Mouse (Mus musculus) embryonic facial prominence, embryonic 14.5 days (tissue): ENCODE results near the gene Fam117a. TPM values are rescaled to one million over a fixed set of nuclear protein-coding genes. Genes with fewer than 3 reads are reported as not detected.
A peak's percentile ranks its signal among the peaks of the same experiment; 100 is the strongest.
"Not testable (repeated sequence)": the region's sequence is repeated elsewhere in the genome, so short reads cannot be mapped to it uniquely, and the experiment has no call there.

Experiments
- ATAC-seq: fragments of 200-750 bp; cut with Nextera tagmentation; 2 replicates; pipeline ENCODE4 v1.8.0; 2017; ENCODE audit warnings: low read depth, moderate number of reproducible peaks, moderate TSS enrichment
- DNase-seq: peaks from one replicate; pipeline ENCODE4 v3.0.0-alpha.2; 2015; ENCODE audit warnings: low spot score
- H3K27ac ChIP-seq: fragments of 300-500 bp; sonication (generic); replicated peaks from 2 replicates; pipeline ENCODE4 v1.5.1; 2014; ENCODE audit warnings: low read depth, mild to moderate bottlenecking, low read length, moderate library complexity
- H3K27me3 ChIP-seq: fragments of 300-500 bp; sonication (generic); replicated peaks from 2 replicates; pipeline ENCODE4 v1.6.1; 2014; ENCODE audit warnings: low read length; ENCODE audit not compliant: control insufficient read depth, insufficient read depth
- H3K36me3 ChIP-seq: fragments of 300-500 bp; sonication (generic); 2 replicates; pipeline ENCODE4 v1.6.1; 2014; ENCODE audit warnings: low read length, mixed read lengths; ENCODE audit not compliant: control insufficient read depth, insufficient read depth
- H3K4me1 ChIP-seq: fragments of 300-500 bp; sonication (generic); 2 replicates; pipeline ENCODE4 v1.6.1; 2014; ENCODE audit warnings: antibody characterized with exemption, low read length; ENCODE audit not compliant: control insufficient read depth, insufficient read depth
- H3K4me2 ChIP-seq: fragments of 300-500 bp; sonication (generic); 2 replicates; pipeline ENCODE4 v1.6.1; 2014; ENCODE audit warnings: low read depth, mild to moderate bottlenecking, low read length, moderate library complexity, mixed read lengths
- H3K4me3 ChIP-seq: fragments of 300-500 bp; sonication (generic); 2 replicates; pipeline ENCODE4 v1.5.1; 2014; ENCODE audit warnings: low read depth, mild to moderate bottlenecking, low read length
- H3K9ac ChIP-seq: fragments of 300-500 bp; sonication (generic); 2 replicates; pipeline ENCODE4 v1.6.1; 2014; ENCODE audit warnings: low read depth, mild to moderate bottlenecking, low read length, moderate library complexity, mixed read lengths
- H3K9me3 ChIP-seq: fragments of 300-500 bp; sonication (generic); 2 replicates; pipeline ENCODE4 v1.6.1; 2016; ENCODE audit warnings: low read length; ENCODE audit not compliant: control insufficient read depth
- WGBS: fragments of 180-500 bp; shearing (Covaris S2); extraction: QIAGEN DNeasy Blood & Tissue Kit; methylation state at CpG from one replicate; pipeline ENCODE4 v1.1.7; 2014; 5-methylcytosine and 5-hydroxymethylcytosine counted together
- polyA plus RNA-seq: library from polyadenylated mRNA; unstranded; fragments of >200 nt; fragmentation: Nextera tagmentation; extraction: Ambion mirVana; gene quantifications from 2 replicates; pipeline ENCODE4 v1.2.1, GENCODE M21; 2014

Fam117a gene
- polyA plus RNA-seq, 1 experiment from 2014 or later: 15.5 TPM

- no peak overlapping the region for H3K4me2 ChIP-seq
- 54% methylated on average over 14 of the region's 14 CpGs for WGBS
- DNase-seq: peak; percentile 56
These were observed 61.3 kb downstream of the Fam117a start for GRCm38 (mm10) chr11:95397843-95398835.

GRCm38 (mm10) chr11:95399520-95400020 lies 62.8 kb downstream of the Fam117a start:
- Histone ChIP-seq H3K4me1 (peaks cover 4% of the 10 kb centered on the region; the same call in 1 of the 2 replicates), H3K27me3 (no peaks in the 10 kb centered on the region), H3K4me3 (no peak overlapping the region), H3K9me3 (no peaks in the 10 kb centered on the region), H3K9ac (no peak overlapping the region), H3K4me2 (no peak overlapping the region), H3K36me3 (no peaks in the 10 kb centered on the region), H3K27ac (no peak overlapping the region)
- no peak for ATAC-seq
- 72% methylated on average over 13 of the region's 13 CpGs for WGBS
- no peak for DNase-seq

More at GRCm38 (mm10) chr11:95397843-95398835, 61.3 kb downstream of the Fam117a start:
- Histone ChIP-seq H3K9ac (no peak overlapping the region), H3K4me3 (no peak overlapping the region), H3K36me3 (no peaks in the 10 kb centered on the region), H3K9me3 (no peaks in the 10 kb centered on the region), H3K27ac (no peak overlapping the region), H3K4me1 (peaks cover 4% of the 10 kb centered on the region; the same call in 1 of the 2 replicates), H3K27me3 (no peaks in the 10 kb centered on the region)
- ATAC-seq: no peak

- WGBS: 91% methylated on average over 5 of the region's 5 CpGs
- Histone ChIP-seq H3K4me2 (no peak overlapping the region), H3K9ac (no peak overlapping the region), H3K4me1 (peaks cover 4% of the 10 kb centered on the region; the same call in 1 of the 2 replicates), H3K27me3 (no peaks in the 10 kb centered on the region), H3K36me3 (no peaks in the 10 kb centered on the region), H3K27ac (no peak overlapping the region), H3K9me3 (no peaks in the 10 kb centered on the region), H3K4me3 (no peak overlapping the region)
- ATAC-seq: no peak
- DNase-seq: no peak
These were observed 64.8 kb downstream of the Fam117a start for GRCm38 (mm10) chr11:95401568-95401967.

GRCm38 (mm10) chr11:95402196-95402595 lies 65.4 kb downstream of the Fam117a start:
- 20% methylated on average over 5 of the region's 5 CpGs for WGBS
- H3K27ac ChIP-seq: no peak overlapping the region

GRCm38 (mm10) chr11:95402658-95403101 lies 65.9 kb downstream of the Fam117a start:
- no peaks in the 10 kb centered on the region for H3K36me3 ChIP-seq
- peaks cover 4% of the 10 kb centered on the region; the same call in 1 of the 2 replicates for H3K4me1 ChIP-seq
- no peak overlapping the region for H3K4me3 ChIP-seq
- no peak for ATAC-seq
- no peak overlapping the region for H3K27ac ChIP-seq
- DNase-seq: no peak
- H3K27me3 ChIP-seq: no peaks in the 10 kb centered on the region
- no peak overlapping the region for H3K4me2 ChIP-seq
- WGBS: 26% methylated on average over 8 of the region's 8 CpGs
- H3K9me3 ChIP-seq: no peaks in the 10 kb centered on the region
- no peak overlapping the region for H3K9ac ChIP-seq

More at GRCm38 (mm10) chr11:95402196-95402595, 65.4 kb downstream of the Fam117a start:
- Histone ChIP-seq H3K4me3 (no peak overlapping the region), H3K9ac (no peak overlapping the region), H3K9me3 (no peaks in the 10 kb centered on the region), H3K27me3 (no peaks in the 10 kb centered on the region), H3K4me1 (peaks cover 4% of the 10 kb centered on the region; the same call in 1 of the 2 replicates), H3K4me2 (no peak overlapping the region), H3K36me3 (no peaks in the 10 kb centered on the region)
- no peak for ATAC-seq
- no peak for DNase-seq

- DNase-seq (no peak), ATAC-seq (no peak)
- no peak overlapping the region for H3K4me2 ChIP-seq
- no peaks in the 10 kb centered on the region for H3K36me3 ChIP-seq
- H3K4me1 ChIP-seq: no peaks in the 10 kb centered on the region
- H3K27me3 ChIP-seq: no peaks in the 10 kb centered on the region
- no peaks in the 10 kb centered on the region for H3K9me3 ChIP-seq
- no peak overlapping the region for H3K4me3 ChIP-seq
- no peak overlapping the region for H3K27ac ChIP-seq
- 61% methylated on average over 16 of the region's 16 CpGs for WGBS
- no peak overlapping the region for H3K9ac ChIP-seq
These were observed 66.8 kb downstream of the Fam117a start for GRCm38 (mm10) chr11:95403382-95404340.

- no peak for ATAC-seq
- WGBS: 71% methylated on average over 4 of the region's 4 CpGs
- Histone ChIP-seq H3K4me2 (no peak overlapping the region), H3K9me3 (no peaks in the 10 kb centered on the region), H3K36me3 (no peaks in the 10 kb centered on the region), H3K27ac (no peak overlapping the region), H3K27me3 (no peaks in the 10 kb centered on the region), H3K4me1 (no peaks in the 10 kb centered on the region; the same call in 1 of the 2 replicates), H3K9ac (no peak overlapping the region), H3K4me3 (no peak overlapping the region)
- DNase-seq: no peak
These were observed 69.0 kb downstream of the Fam117a start for GRCm38 (mm10) chr11:95405771-95406170.

- not testable (repeated sequence) for H3K9me3 ChIP-seq, H3K27ac ChIP-seq, ATAC-seq, H3K4me2 ChIP-seq, H3K4me1 ChIP-seq, DNase-seq, H3K36me3 ChIP-seq, H3K9ac ChIP-seq, H3K4me3 ChIP-seq, H3K27me3 ChIP-seq
- 97% methylated on average over 5 of the region's 5 CpGs for WGBS
These were observed 69.6 kb downstream of the Fam117a start for GRCm38 (mm10) chr11:95406398-95406797.
